Mouse (Mus musculus): ENCODE measurements around the gene Chic2. TPM values are rescaled to one million over a fixed set of nuclear protein-coding genes. Genes with fewer than 3 reads are reported as not detected.

The Chic2 gene
- polyA plus RNA-seq, 1 experiment = 15.3 TPM

GRCm38 (mm10) chr5:74967882-74968281 is 76.7 kb downstream of the Chic2 start:
- H3K27ac ChIP-seq (ENCODE audit: insufficient read depth, low read length) = no peak overlapping the region
- H3K4me1 ChIP-seq (ENCODE audit: control insufficient read depth, insufficient read depth, low read length) = no peaks in the 10 kb centered on the region
- no peak overlapping the region for H3K4me3 ChIP-seq (ENCODE audit: insufficient read depth, low read length)
- TF ChIP-seq CTCF (IDR thresholded peaks at IDR 0.05; ENCODE audit: extremely low read depth, insufficient read depth, low read length) = no peak
- no peak for TF ChIP-seq POLR2A (IDR thresholded peaks at IDR 0.05; ENCODE audit: extremely low read depth, insufficient read depth, low read length)

- Histone ChIP-seq H3K4me1 (ENCODE audit: control insufficient read depth, insufficient read depth, low read length) (no peaks in the 10 kb centered on the region), H3K27ac (ENCODE audit: insufficient read depth, low read length) (no peak overlapping the region), H3K4me3 (ENCODE audit: insufficient read depth, low read length) (no peak overlapping the region)
- no peak for TF ChIP-seq CTCF (IDR thresholded peaks at IDR 0.05; ENCODE audit: extremely low read depth, insufficient read depth, low read length)
- TF ChIP-seq POLR2A (IDR thresholded peaks at IDR 0.05; ENCODE audit: extremely low read depth, insufficient read depth, low read length) = no peak
Observed at GRCm38 (mm10) chr5:74966891-74967290, 77.7 kb downstream of the Chic2 start.

GRCm38 (mm10) chr5:74962771-74963170 is 81.8 kb downstream of the Chic2 start:
- TF ChIP-seq POLR2A (IDR thresholded peaks at IDR 0.05; ENCODE audit: extremely low read depth, insufficient read depth, low read length) (no peak), CTCF (IDR thresholded peaks at IDR 0.05; ENCODE audit: extremely low read depth, insufficient read depth, low read length) (no peak)
- Histone ChIP-seq H3K27ac (ENCODE audit: insufficient read depth, low read length) (no peak overlapping the region), H3K4me3 (ENCODE audit: insufficient read depth, low read length) (no peak overlapping the region), H3K4me1 (ENCODE audit: control insufficient read depth, insufficient read depth, low read length) (no peaks in the 10 kb centered on the region)

DNA sequence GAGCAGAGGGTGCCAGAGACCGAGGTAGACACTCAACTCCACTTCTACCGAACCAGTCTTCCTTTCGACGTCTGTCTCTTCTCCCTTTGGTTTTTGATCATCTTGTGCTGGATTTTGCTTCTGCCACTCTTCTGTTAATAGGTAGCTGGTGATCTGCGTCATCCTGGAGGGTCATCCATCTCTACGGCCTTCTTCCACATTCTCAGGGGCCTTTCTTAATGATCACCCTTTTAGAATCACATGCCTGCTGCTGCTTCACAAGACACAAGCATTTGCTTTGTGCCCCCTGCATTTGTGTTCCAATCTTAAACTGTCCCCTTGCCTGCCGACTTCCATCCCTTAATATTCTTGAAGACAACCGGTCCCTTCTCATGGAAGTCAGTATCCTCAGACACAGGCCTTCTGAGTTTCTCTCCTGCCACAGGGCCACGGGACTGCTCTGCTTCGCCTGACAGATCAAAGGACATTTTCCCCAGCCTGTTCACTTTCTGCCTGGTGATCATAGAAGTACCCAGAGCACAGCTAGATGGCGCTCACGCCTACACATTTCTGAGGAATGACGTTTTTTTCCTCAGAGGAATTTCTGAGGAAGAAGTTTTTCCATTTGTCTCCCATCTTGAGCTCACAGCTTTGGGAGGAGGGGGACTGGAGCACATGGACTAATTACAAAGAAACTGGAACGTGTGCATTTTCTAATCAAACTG is 83.6 kb downstream of the Chic2 start:
- Histone ChIP-seq H3K4me3 (ENCODE audit: insufficient read depth, low read length) (no peak overlapping the region), H3K4me1 (ENCODE audit: control insufficient read depth, insufficient read depth, low read length) (no peaks in the 10 kb centered on the region), H3K27ac (ENCODE audit: insufficient read depth, low read length) (no peak overlapping the region)
- TF ChIP-seq POLR2A (IDR thresholded peaks at IDR 0.05; ENCODE audit: extremely low read depth, insufficient read depth, low read length) = no peak
- peak; percentile 67 for TF ChIP-seq CTCF (IDR thresholded peaks at IDR 0.05; ENCODE audit: extremely low read depth, insufficient read depth, low read length)

DNA sequence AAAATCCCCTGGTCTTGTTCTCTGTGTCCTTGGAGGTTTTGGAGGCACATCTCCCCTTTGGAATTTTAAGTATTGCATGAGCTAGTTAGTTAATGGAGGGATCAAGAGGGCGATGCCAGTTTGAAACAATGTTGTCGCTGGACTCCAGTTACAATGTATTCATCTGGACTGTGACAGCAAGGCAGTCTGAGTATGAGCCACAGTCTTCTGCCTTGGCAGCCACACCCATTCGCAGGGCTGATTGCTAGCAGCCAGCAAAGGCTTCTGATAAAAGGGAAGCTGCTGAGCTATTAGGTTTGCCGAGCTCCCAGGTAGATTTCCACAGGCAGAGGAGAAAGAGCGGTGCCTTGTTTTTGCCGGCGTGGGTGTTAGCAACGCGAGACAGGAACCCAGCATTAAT is 84.3 kb downstream of the Chic2 start:
- Histone ChIP-seq H3K4me3 (ENCODE audit: insufficient read depth, low read length) (no peak overlapping the region), H3K27ac (ENCODE audit: insufficient read depth, low read length) (no peak overlapping the region), H3K4me1 (ENCODE audit: control insufficient read depth, insufficient read depth, low read length) (no peaks in the 10 kb centered on the region)
- no peak for TF ChIP-seq CTCF (IDR thresholded peaks at IDR 0.05; ENCODE audit: extremely low read depth, insufficient read depth, low read length)
- no peak for TF ChIP-seq POLR2A (IDR thresholded peaks at IDR 0.05; ENCODE audit: extremely low read depth, insufficient read depth, low read length)

DNA sequence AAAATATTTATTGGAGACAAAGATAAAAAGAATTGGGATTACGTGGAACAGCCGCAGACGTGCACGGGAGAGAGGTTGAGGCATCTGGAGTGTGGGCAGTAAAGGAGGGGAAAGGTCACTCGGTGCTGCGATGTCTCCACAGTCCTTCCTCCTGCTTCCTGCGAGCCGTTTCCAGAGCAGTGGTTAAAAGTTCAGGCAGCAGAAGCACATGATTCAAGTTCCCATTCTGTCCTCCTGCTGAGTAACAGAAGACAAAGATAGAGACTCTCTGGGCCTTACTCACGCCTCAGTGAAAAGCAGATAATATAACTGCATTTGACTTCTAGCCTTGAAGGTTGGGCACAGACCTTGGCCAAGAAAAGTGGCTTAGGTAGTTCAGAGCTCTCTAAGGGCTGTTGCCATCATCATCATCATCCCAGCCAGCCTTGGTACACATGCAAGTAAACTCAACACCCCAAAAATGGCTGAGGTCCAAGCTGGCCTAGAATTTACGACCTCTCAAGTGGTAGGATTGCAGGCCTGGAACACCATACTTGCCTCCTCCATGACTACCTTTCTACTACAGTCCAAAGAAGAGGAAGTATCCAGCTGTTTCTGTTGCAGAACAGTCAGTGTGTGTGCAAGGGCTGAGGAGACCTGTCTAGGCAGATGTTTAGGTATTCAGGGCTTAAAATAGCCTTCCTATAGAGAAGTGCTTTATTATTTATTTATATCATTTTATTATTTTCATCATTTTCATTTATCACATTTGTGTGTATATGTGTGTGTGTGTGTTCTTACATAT is 87.1 kb downstream of the Chic2 start:
- no peak for TF ChIP-seq CTCF (IDR thresholded peaks at IDR 0.05; ENCODE audit: extremely low read depth, insufficient read depth, low read length)
- TF ChIP-seq POLR2A (IDR thresholded peaks at IDR 0.05; ENCODE audit: extremely low read depth, insufficient read depth, low read length) = no peak
- Histone ChIP-seq H3K27ac (ENCODE audit: insufficient read depth, low read length) (no peak overlapping the region), H3K4me3 (ENCODE audit: insufficient read depth, low read length) (no peak overlapping the region), H3K4me1 (ENCODE audit: control insufficient read depth, insufficient read depth, low read length) (no peaks in the 10 kb centered on the region)

GRCm38 (mm10) chr5:74956335-74956734 is 88.2 kb downstream of the Chic2 start:
- TF ChIP-seq POLR2A (IDR thresholded peaks at IDR 0.05; ENCODE audit: extremely low read depth, insufficient read depth, low read length) (no peak), CTCF (IDR thresholded peaks at IDR 0.05; ENCODE audit: extremely low read depth, insufficient read depth, low read length) (no peak)
- Histone ChIP-seq H3K4me1 (ENCODE audit: control insufficient read depth, insufficient read depth, low read length) (no peaks in the 10 kb centered on the region), H3K4me3 (ENCODE audit: insufficient read depth, low read length) (no peak overlapping the region), H3K27ac (ENCODE audit: insufficient read depth, low read length) (no peak overlapping the region)

DNA sequence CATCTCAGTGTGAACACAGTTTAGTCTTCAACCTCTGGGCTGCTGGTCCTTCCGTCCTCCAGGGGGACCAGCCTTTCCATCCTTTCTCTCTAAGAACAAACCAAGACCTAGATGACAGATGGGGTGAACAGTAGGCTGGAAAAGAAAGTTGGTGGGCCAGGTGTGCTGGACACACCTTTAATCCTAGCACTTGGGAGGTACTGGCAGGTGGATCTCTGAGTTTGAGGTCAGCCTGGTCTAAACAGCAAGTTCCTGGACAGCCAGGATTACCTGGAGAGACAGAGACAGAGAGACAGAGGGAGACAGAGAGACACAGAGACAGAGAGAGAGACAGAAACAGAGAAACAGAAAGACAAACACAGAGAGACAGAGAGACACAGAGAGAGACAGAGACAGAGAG is 89.0 kb downstream of the Chic2 start:
- no peak for TF ChIP-seq CTCF (IDR thresholded peaks at IDR 0.05; ENCODE audit: extremely low read depth, insufficient read depth, low read length)
- no peak for TF ChIP-seq POLR2A (IDR thresholded peaks at IDR 0.05; ENCODE audit: extremely low read depth, insufficient read depth, low read length)

DNA sequence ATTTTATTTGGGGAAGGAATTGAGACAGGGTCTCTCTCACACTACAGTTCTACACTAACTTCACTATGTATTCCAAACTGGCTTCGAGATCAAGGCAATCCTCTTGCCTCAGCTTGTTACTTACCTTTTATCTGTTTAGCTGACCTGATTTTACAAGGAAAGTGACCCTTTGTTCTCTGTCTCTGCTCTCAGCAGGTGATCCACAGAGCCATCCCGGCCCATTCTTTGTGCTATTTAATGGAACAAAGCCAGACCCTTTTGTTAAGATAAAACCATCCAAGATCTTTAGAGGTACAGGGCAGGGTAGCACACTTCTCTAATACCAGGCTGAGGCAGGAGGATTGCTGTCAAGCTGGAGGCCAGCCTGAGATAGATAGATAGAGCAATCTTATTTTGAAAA is 91.6 kb downstream of the Chic2 start:
- H3K4me3 ChIP-seq (ENCODE audit: insufficient read depth, low read length) = no peak overlapping the region
- no peaks in the 10 kb centered on the region for H3K4me1 ChIP-seq (ENCODE audit: control insufficient read depth, insufficient read depth, low read length)
- no peak overlapping the region for H3K27ac ChIP-seq (ENCODE audit: insufficient read depth, low read length)
- no peak for TF ChIP-seq CTCF (IDR thresholded peaks at IDR 0.05; ENCODE audit: extremely low read depth, insufficient read depth, low read length)
- no peak for TF ChIP-seq POLR2A (IDR thresholded peaks at IDR 0.05; ENCODE audit: extremely low read depth, insufficient read depth, low read length)

More for the DNA sequence above, 89.0 kb downstream of the Chic2 start:
- Histone ChIP-seq H3K27ac (ENCODE audit: insufficient read depth, low read length) (no peak overlapping the region), H3K4me1 (ENCODE audit: control insufficient read depth, insufficient read depth, low read length) (no peaks in the 10 kb centered on the region), H3K4me3 (ENCODE audit: insufficient read depth, low read length) (no peak overlapping the region)

GRCm38 (mm10) chr5:74951375-74951774 is 93.2 kb downstream of the Chic2 start:
- no peaks in the 10 kb centered on the region for H3K4me1 ChIP-seq (ENCODE audit: control insufficient read depth, insufficient read depth, low read length)
- TF ChIP-seq POLR2A (IDR thresholded peaks at IDR 0.05; ENCODE audit: extremely low read depth, insufficient read depth, low read length) (no peak), CTCF (IDR thresholded peaks at IDR 0.05; ENCODE audit: extremely low read depth, insufficient read depth, low read length) (no peak)
- H3K4me3 ChIP-seq (ENCODE audit: insufficient read depth, low read length) = no peak overlapping the region
- no peak overlapping the region for H3K27ac ChIP-seq (ENCODE audit: insufficient read depth, low read length)
